Mouse (Mus musculus) heart, embryonic 15.5 days (tissue): Measurements from ENCODE around the gene Kars. TPM values are rescaled to one million over a fixed set of nuclear protein-coding genes. Genes with fewer than 3 reads are reported as not detected.

ENCODE experiments used
- ATAC-seq: fragments of 200-750 bp; cut with Nextera tagmentation; replicated peaks from 2 replicates; pipeline ENCODE4 v1.8.0; 2017; ENCODE audit warnings: low read depth, moderate TSS enrichment; ENCODE audit not compliant: insufficient number of reproducible peaks, insufficient read depth, low FRiP score
- H3K27ac ChIP-seq: fragments of 300-500 bp; sonication (generic); 2 replicates; pipeline ENCODE4 v1.5.1; 2015; ENCODE audit warnings: mild to moderate bottlenecking, inconsistent platforms
- H3K27me3 ChIP-seq: fragments of 300-500 bp; sonication (generic); 2 replicates; pipeline ENCODE4 v1.6.1; 2015; ENCODE audit warnings: inconsistent platforms
- H3K36me3 ChIP-seq: fragments of 300-500 bp; sonication (generic); 2 replicates; pipeline ENCODE4 v1.6.1; 2015; ENCODE audit warnings: mild to moderate bottlenecking, inconsistent platforms
- H3K4me1 ChIP-seq: fragments of 300-500 bp; sonication (generic); replicated peaks from 2 replicates; pipeline ENCODE4 v1.6.1; 2015; ENCODE audit warnings: inconsistent platforms
- H3K4me2 ChIP-seq: fragments of 300-500 bp; sonication (generic); 2 replicates; pipeline ENCODE4 v1.6.1; 2015; ENCODE audit warnings: inconsistent platforms, mild to moderate bottlenecking, moderate library complexity
- H3K4me3 ChIP-seq: fragments of 300-500 bp; sonication (generic); 2 replicates; pipeline ENCODE4 v1.5.1; 2015; ENCODE audit warnings: mild to moderate bottlenecking, inconsistent platforms
- H3K9ac ChIP-seq: fragments of 300-500 bp; sonication (generic); 2 replicates; pipeline ENCODE4 v1.6.1; 2015; ENCODE audit warnings: mild to moderate bottlenecking, inconsistent platforms
- H3K9me3 ChIP-seq: fragments of 300-500 bp; sonication (generic); replicated peaks from 2 replicates; pipeline ENCODE4 v1.6.1; 2016; ENCODE audit warnings: inconsistent platforms
- WGBS: fragments of 180-500 bp; shearing (Covaris S2); methylation state at CpG from one replicate; pipeline ENCODE4 v1.1.7; 2015; ENCODE audit warnings: mixed read lengths; 5-methylcytosine and 5-hydroxymethylcytosine counted together
- polyA plus RNA-seq: library from polyadenylated mRNA; unstranded; fragments of >200 nt; fragmentation: Nextera tagmentation; extraction: Ambion mirVana; gene quantifications from 2 replicates; pipeline ENCODE4 v1.2.1, GENCODE M21; 2015

The Kars gene
- polyA plus RNA-seq, 1 experiment from 2014 or later = 114 TPM

GRCm38 (mm10) chr8:111962589-111962988, 48.5 kb downstream of the Kars start:
- peak overlapping the region; percentile 63 for H3K27ac ChIP-seq
- no peak overlapping the region for H3K4me3 ChIP-seq
- no peaks in the 10 kb centered on the region; the same call in 1 of the 2 replicates for H3K36me3 ChIP-seq
- WGBS = 41% methylated on average over 1 of the region's 1 CpGs
- H3K9ac ChIP-seq = no peak overlapping the region
- no peaks in the 10 kb centered on the region for H3K27me3 ChIP-seq
- H3K4me1 ChIP-seq = peaks cover 13% of the 10 kb centered on the region
- no peak for ATAC-seq
- H3K4me2 ChIP-seq = peak overlapping the region; percentile 20; the same call in 1 of the 2 replicates
- no peaks in the 10 kb centered on the region for H3K9me3 ChIP-seq

GRCm38 (mm10) chr8:111961330-111961729, 49.8 kb downstream of the Kars start:
- H3K9me3 ChIP-seq = no peaks in the 10 kb centered on the region
- no peak overlapping the region for H3K27ac ChIP-seq
- WGBS = 72% methylated on average over 3 of the region's 3 CpGs
- H3K4me3 ChIP-seq = no peak overlapping the region
- peaks cover 11% of the 10 kb centered on the region for H3K36me3 ChIP-seq
- H3K4me2 ChIP-seq = no peak overlapping the region
- no peaks in the 10 kb centered on the region for H3K27me3 ChIP-seq
- no peak for ATAC-seq
- no peak overlapping the region for H3K9ac ChIP-seq
- peaks cover 13% of the 10 kb centered on the region for H3K4me1 ChIP-seq

- Histone ChIP-seq H3K4me1 (peaks cover 13% of the 10 kb centered on the region), H3K4me2 (no peak overlapping the region), H3K27me3 (no peaks in the 10 kb centered on the region), H3K9me3 (no peaks in the 10 kb centered on the region), H3K9ac (no peak overlapping the region), H3K27ac (no peak overlapping the region), H3K4me3 (no peak overlapping the region), H3K36me3 (peaks cover 13% of the 10 kb centered on the region)
- no peak for ATAC-seq
- WGBS = 59% methylated on average over 15 of the region's 15 CpGs
Observed at GRCm38 (mm10) chr8:111960591-111961321, 50.4 kb downstream of the Kars start.

GRCm38 (mm10) chr8:111957231-111957630, 53.9 kb downstream of the Kars start:
- Histone ChIP-seq H3K36me3 (peaks cover 36% of the 10 kb centered on the region), H3K9me3 (no peaks in the 10 kb centered on the region), H3K4me1 (peaks cover under 1% of the 10 kb centered on the region), H3K4me2 (no peak overlapping the region), H3K9ac (no peak overlapping the region), H3K27me3 (no peaks in the 10 kb centered on the region), H3K27ac (no peak overlapping the region), H3K4me3 (no peak overlapping the region)
- ATAC-seq = no peak
- 86% methylated on average over 2 of the region's 2 CpGs for WGBS

GRCm38 (mm10) chr8:111955879-111956278, 55.2 kb downstream of the Kars start:
- H3K36me3 ChIP-seq = peaks cover 36% of the 10 kb centered on the region
- 72% methylated on average over 5 of the region's 5 CpGs for WGBS

GRCm38 (mm10) chr8:111954844-111955594, 56.1 kb downstream of the Kars start:
- ATAC-seq = no peak
- Histone ChIP-seq H3K4me2 (no peak overlapping the region), H3K9me3 (no peaks in the 10 kb centered on the region), H3K9ac (no peak overlapping the region), H3K4me1 (no peaks in the 10 kb centered on the region), H3K4me3 (no peak overlapping the region), H3K27me3 (no peaks in the 10 kb centered on the region), H3K27ac (no peak overlapping the region), H3K36me3 (peaks cover 37% of the 10 kb centered on the region)
- WGBS = 75% methylated on average over 4 of the region's 4 CpGs

More at GRCm38 (mm10) chr8:111955879-111956278, 55.2 kb downstream of the Kars start:
- H3K4me2 ChIP-seq = no peak overlapping the region
- no peaks in the 10 kb centered on the region for H3K27me3 ChIP-seq
- no peak for ATAC-seq
- H3K4me1 ChIP-seq = no peaks in the 10 kb centered on the region
- no peak overlapping the region for H3K4me3 ChIP-seq
- H3K9me3 ChIP-seq = no peaks in the 10 kb centered on the region
- no peak overlapping the region for H3K27ac ChIP-seq
- H3K9ac ChIP-seq = no peak overlapping the region

- ATAC-seq = no peak
- Histone ChIP-seq H3K9ac (no peak overlapping the region), H3K4me1 (no peaks in the 10 kb centered on the region), H3K9me3 (no peaks in the 10 kb centered on the region), H3K4me3 (no peak overlapping the region), H3K4me2 (no peak overlapping the region), H3K27ac (no peak overlapping the region), H3K36me3 (peaks cover 56% of the 10 kb centered on the region), H3K27me3 (no peaks in the 10 kb centered on the region)
- WGBS = 91% methylated on average over 5 of the region's 5 CpGs
Observed at GRCm38 (mm10) chr8:111951936-111952335, 59.2 kb downstream of the Kars start.

- no peak overlapping the region for H3K4me2 ChIP-seq
- WGBS = 93% methylated on average over 7 of the region's 7 CpGs
- no peak for ATAC-seq
- no peaks in the 10 kb centered on the region for H3K4me1 ChIP-seq
- no peaks in the 10 kb centered on the region for H3K9me3 ChIP-seq
- H3K36me3 ChIP-seq = peaks cover 52% of the 10 kb centered on the region
- H3K9ac ChIP-seq = no peak overlapping the region
- H3K4me3 ChIP-seq = no peak overlapping the region
- no peak overlapping the region for H3K27ac ChIP-seq
- H3K27me3 ChIP-seq = no peaks in the 10 kb centered on the region
Observed at GRCm38 (mm10) chr8:111951317-111951716, 59.8 kb downstream of the Kars start.

GRCm38 (mm10) chr8:111950846-111951245, 60.3 kb downstream of the Kars start:
- Histone ChIP-seq H3K4me2 (no peak overlapping the region), H3K4me1 (no peaks in the 10 kb centered on the region), H3K9ac (no peak overlapping the region), H3K4me3 (no peak overlapping the region), H3K9me3 (no peaks in the 10 kb centered on the region), H3K27me3 (no peaks in the 10 kb centered on the region), H3K27ac (no peak overlapping the region), H3K36me3 (peaks cover 55% of the 10 kb centered on the region)
- ATAC-seq = no peak
- WGBS = 86% methylated on average over 3 of the region's 3 CpGs

- Histone ChIP-seq H3K9ac (no peak overlapping the region), H3K9me3 (no peaks in the 10 kb centered on the region), H3K4me2 (no peak overlapping the region), H3K4me1 (no peaks in the 10 kb centered on the region), H3K27me3 (no peaks in the 10 kb centered on the region), H3K36me3 (peaks cover 56% of the 10 kb centered on the region), H3K4me3 (no peak overlapping the region), H3K27ac (no peak overlapping the region)
- 88% methylated on average over 8 of the region's 8 CpGs for WGBS
- ATAC-seq = no peak
Observed at GRCm38 (mm10) chr8:111947954-111948353, 63.2 kb downstream of the Kars start.

GRCm38 (mm10) chr8:111947144-111947543, 64.0 kb downstream of the Kars start:
- peaks cover 60% of the 10 kb centered on the region for H3K36me3 ChIP-seq
- no peak overlapping the region for H3K9ac ChIP-seq
- H3K27me3 ChIP-seq = no peaks in the 10 kb centered on the region
- H3K4me2 ChIP-seq = no peak overlapping the region
- 88% methylated on average over 2 of the region's 2 CpGs for WGBS
- H3K27ac ChIP-seq = no peak overlapping the region
- no peak overlapping the region for H3K4me3 ChIP-seq
- H3K4me1 ChIP-seq = peaks cover under 1% of the 10 kb centered on the region
- ATAC-seq = no peak
- no peaks in the 10 kb centered on the region for H3K9me3 ChIP-seq
